Mouse (Mus musculus): ENCODE measurements around the gene Cpeb4.

GRCm38 (mm10) chr11:31831983-31832382 lies 40.0 kb upstream of the Cpeb4 start:
- TF ChIP-seq CTCF (IDR thresholded peaks at IDR 0.05; ENCODE audit: control insufficient read depth, insufficient read depth, insufficient replicate concordance, low read depth, low read length) (no peak), POLR2A (IDR thresholded peaks at IDR 0.05; ENCODE audit: control insufficient read depth, low read depth, low read length) (no peak)
